Mouse (Mus musculus) lung, postnatal 0 days (tissue): ENCODE data around the gene Iqgap1. TPM values are rescaled to one million over a fixed set of nuclear protein-coding genes. Genes with fewer than 3 reads are reported as not detected.

Experiments used
- ATAC-seq: fragments of 200-750 bp; cut with Nextera tagmentation; 2 replicates; pipeline ENCODE4 v1.8.0; 2017; ENCODE audit warnings: moderate library complexity
- DNase-seq: peaks from one replicate; pipeline ENCODE4 v3.0.0-alpha.2; 2016; ENCODE audit warnings: low spot score
- H3K27ac ChIP-seq: fragments of 300-500 bp; sonication (generic); 2 replicates; pipeline ENCODE4 v1.5.1; 2014; ENCODE audit warnings: antibody characterized with exemption, mild to moderate bottlenecking, low read length, mixed read lengths
- H3K27me3 ChIP-seq: fragments of 300-500 bp; sonication (generic); replicated peaks from 2 replicates; pipeline ENCODE4 v1.6.1; 2014; ENCODE audit warnings: low read length, mixed read lengths; ENCODE audit not compliant: insufficient read depth
- H3K36me3 ChIP-seq: fragments of 300-500 bp; sonication (generic); 2 replicates; pipeline ENCODE4 v1.6.1; 2014; ENCODE audit warnings: low read length, mixed read lengths; ENCODE audit not compliant: insufficient read depth
- H3K4me1 ChIP-seq: fragments of 300-500 bp; sonication (generic); 2 replicates; pipeline ENCODE4 v1.6.1; 2014; ENCODE audit warnings: antibody characterized with exemption, low read depth, low read length, mixed read lengths; ENCODE audit not compliant: insufficient read depth
- H3K4me2 ChIP-seq: fragments of 300-500 bp; sonication (generic); replicated peaks from 2 replicates; pipeline ENCODE4 v1.6.1; 2014; ENCODE audit warnings: low read depth, mild to moderate bottlenecking, low read length, moderate library complexity, mixed read lengths
- H3K4me3 ChIP-seq: fragments of 300-500 bp; sonication (generic); 2 replicates; pipeline ENCODE4 v1.5.1; 2014; ENCODE audit warnings: low read depth, low read length
- H3K9ac ChIP-seq: fragments of 300-500 bp; sonication (generic); replicated peaks from 2 replicates; pipeline ENCODE4 v1.6.1; 2014; ENCODE audit warnings: low read depth, mild to moderate bottlenecking
- H3K9me3 ChIP-seq: fragments of 300-500 bp; sonication (generic); 2 replicates; pipeline ENCODE4 v1.6.1; 2016; ENCODE audit warnings: low read length, mixed read lengths
- CTCF ChIP-seq: IDR thresholded peaks from 2 replicates; pipeline ENCODE4 v1.5.1; 2016; ENCODE audit warnings: antibody characterized with exemption, mild to moderate bottlenecking
- EP300 ChIP-seq: IDR thresholded peaks from 2 replicates; pipeline ENCODE4 v1.6.1; 2016; ENCODE audit warnings: antibody characterized with exemption, mild to moderate bottlenecking, control low read depth
- WGBS: fragments of 180-500 bp; shearing (Covaris S2); extraction: QIAGEN DNeasy Blood & Tissue Kit; methylation state at CpG from one replicate; pipeline ENCODE4 v1.1.7; 2014; 5-methylcytosine and 5-hydroxymethylcytosine counted together
- polyA plus RNA-seq: library from polyadenylated mRNA; unstranded; fragments of >200 nt; fragmentation: Nextera tagmentation; extraction: Ambion mirVana; gene quantifications from 2 replicates; pipeline ENCODE4 v1.2.1, GENCODE M21; 2015

Iqgap1 gene
- polyA plus RNA-seq, 1 experiment from 2014 or later: 153 TPM

GRCm38 (mm10) chr7:80672323-80672722 lies 153.5 kb downstream of the Iqgap1 start:
- Histone ChIP-seq H3K9me3 (no peaks in the 10 kb centered on the region), H3K4me3 (no peak overlapping the region), H3K4me2 (no peak overlapping the region), H3K36me3 (0 out of 2 replicates have a peak, but pooled peaks cover 3% of the 10 kb centered on the region), H3K9ac (no peak overlapping the region), H3K27ac (no peak overlapping the region), H3K27me3 (no peaks in the 10 kb centered on the region), H3K4me1 (peaks cover 6% of the 10 kb centered on the region; the same call in 1 of the 2 replicates)
- TF ChIP-seq CTCF: no peak
- TF ChIP-seq EP300: no peak
- WGBS: 64% methylated on average over 3 of the region's 3 CpGs
- DNase-seq (no peak), ATAC-seq (no peak; the same call in 1 of the 2 replicates)

- WGBS: 87% methylated on average over 6 of the region's 6 CpGs
These were observed 154.9 kb downstream of the Iqgap1 start for GRCm38 (mm10) chr7:80670889-80671288.

GRCm38 (mm10) chr7:80667190-80667589 lies 158.6 kb downstream of the Iqgap1 start:
- H3K4me2 ChIP-seq: no peak overlapping the region
- no peak for TF ChIP-seq CTCF
- no peak for TF ChIP-seq EP300
- H3K27me3 ChIP-seq: no peaks in the 10 kb centered on the region
- 24% methylated on average over 11 of the region's 11 CpGs for WGBS
- H3K36me3 ChIP-seq: 0 out of 2 replicates have a peak, but pooled peaks cover 3% of the 10 kb centered on the region
- no peak for DNase-seq
- peak; percentile 7; the same call in 1 of the 2 replicates for ATAC-seq
- no peak overlapping the region for H3K4me3 ChIP-seq
- no peaks in the 10 kb centered on the region for H3K9me3 ChIP-seq
- H3K4me1 ChIP-seq: peaks cover 14% of the 10 kb centered on the region; the same call in 1 of the 2 replicates
- peak overlapping the region; percentile 86 for H3K27ac ChIP-seq
- no peak overlapping the region for H3K9ac ChIP-seq

More at GRCm38 (mm10) chr7:80670889-80671288, 154.9 kb downstream of the Iqgap1 start:
- Histone ChIP-seq H3K4me2 (no peak overlapping the region), H3K9me3 (no peaks in the 10 kb centered on the region), H3K27me3 (no peaks in the 10 kb centered on the region), H3K9ac (no peak overlapping the region), H3K36me3 (0 out of 2 replicates have a peak, but pooled peaks cover 3% of the 10 kb centered on the region), H3K27ac (no peak overlapping the region), H3K4me1 (peaks cover 11% of the 10 kb centered on the region; the same call in 1 of the 2 replicates), H3K4me3 (no peak overlapping the region)
- ATAC-seq (no peak), DNase-seq (no peak)
- no peak for TF ChIP-seq CTCF
- no peak for TF ChIP-seq EP300

GRCm38 (mm10) chr7:80666198-80666915 lies 159.4 kb downstream of the Iqgap1 start:
- peak; percentile 89 for DNase-seq
- peaks cover 14% of the 10 kb centered on the region; the same call in 1 of the 2 replicates for H3K4me1 ChIP-seq
- H3K36me3 ChIP-seq: 0 out of 2 replicates have a peak, but pooled peaks cover 3% of the 10 kb centered on the region
- H3K27me3 ChIP-seq: no peaks in the 10 kb centered on the region
- peak overlapping the region; percentile 86 for H3K27ac ChIP-seq
- H3K4me2 ChIP-seq: 0 out of 2 replicates have a peak overlapping the region, but pooled peaks have one; percentile 8
- ATAC-seq: peak; percentile 86
- WGBS: 33% methylated on average over 10 of the region's 10 CpGs
- TF ChIP-seq CTCF (no peak), EP300 (no peak)
- no peak overlapping the region for H3K4me3 ChIP-seq
- no peaks in the 10 kb centered on the region for H3K9me3 ChIP-seq
- H3K9ac ChIP-seq: no peak overlapping the region

Other genes with a start within 250 kb of the Iqgap1 start
- gene Crtc3, start 137.1 kb downstream of the Iqgap1 start, polyA plus RNA-seq: 19.7 and 20.1 TPM in 2 replicates
- 1.1 and 1.5 TPM in 2 replicates for gene Zscan2, start 34.9 kb upstream of the Iqgap1 start, polyA plus RNA-seq
- gene Wdr73, start 75.3 kb upstream of the Iqgap1 start, polyA plus RNA-seq: 17.5 and 20.7 TPM in 2 replicates
- 6.3 and 8.3 TPM in 2 replicates for gene Nmb, start 79.1 kb upstream of the Iqgap1 start, polyA plus RNA-seq
- gene Sec11a, start 121.8 kb upstream of the Iqgap1 start, polyA plus RNA-seq: 170 and 172 TPM in 2 replicates
- 6.4 and 6.6 TPM in 2 replicates for gene Zfp592, start 167.7 kb upstream of the Iqgap1 start, polyA plus RNA-seq
- 0.70 and 0.80 TPM in 2 replicates for gene Alpk3, start 231.6 kb upstream of the Iqgap1 start, polyA plus RNA-seq